Mouse (Mus musculus): ENCODE measurements around the gene Itpr2. TPM values are rescaled to one million over a fixed set of nuclear protein-coding genes. Genes with fewer than 3 reads are reported as not detected.
A peak's percentile ranks its signal among the peaks of the same experiment; 100 is the strongest.

Gene Itpr2
- polyA plus RNA-seq, 1 experiment from 2014 or later, result 19.4 TPM

DNA sequence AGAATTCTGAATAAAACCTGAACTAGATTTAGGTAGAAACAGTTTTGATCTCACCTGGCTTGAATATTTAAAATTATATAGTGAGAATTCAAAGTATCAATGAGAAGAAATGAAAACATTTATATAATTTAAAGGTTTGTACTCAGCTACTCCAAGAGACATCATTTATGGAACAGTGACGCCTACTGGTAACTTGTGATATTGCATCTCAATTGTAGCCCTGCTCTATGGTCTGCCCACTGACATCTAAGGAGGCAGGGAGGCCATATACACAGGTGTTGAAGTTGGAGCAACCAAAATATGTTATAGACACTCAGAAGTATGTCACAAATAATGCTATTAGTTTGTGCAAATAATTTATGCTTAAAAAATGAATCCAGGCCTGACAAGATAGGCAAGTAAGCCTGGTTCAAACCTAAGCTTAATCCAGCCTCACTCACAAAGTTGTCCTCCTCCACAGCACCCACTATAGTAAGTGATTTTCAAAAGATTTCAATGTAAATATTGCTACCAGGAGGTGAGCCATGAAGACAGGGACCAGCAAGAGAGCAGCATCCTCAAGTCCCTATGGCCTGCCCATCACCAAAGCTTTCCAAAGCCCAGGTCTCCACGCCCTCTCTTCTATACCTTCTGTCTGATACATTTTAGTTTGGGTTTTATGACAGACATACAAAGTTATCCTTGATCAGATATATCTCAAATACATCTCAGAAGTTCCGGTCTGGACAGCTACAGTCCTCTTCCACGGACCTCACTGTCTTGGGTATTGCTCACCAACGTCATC lies 229.6 kb downstream of the Itpr2 start:
- H3K9me3 ChIP-seq, result no peaks in the 10 kb centered on the region
- H3K27ac ChIP-seq, result no peak overlapping the region
- no peak for DNase-seq (ENCODE audit: low spot score)
- 0 out of 2 replicates have a peak, but pooled peaks cover 3% of the 10 kb centered on the region for H3K36me3 ChIP-seq
- WGBS, result 68% methylated on average over 5 of the region's 5 CpGs
- no peak overlapping the region for H3K4me3 ChIP-seq
- peaks cover 4% of the 10 kb centered on the region for H3K4me1 ChIP-seq
- no peaks in the 10 kb centered on the region for H3K27me3 ChIP-seq (ENCODE audit: insufficient read depth, poor library complexity, severe bottlenecking)

- Histone ChIP-seq H3K27me3 (ENCODE audit: insufficient read depth, poor library complexity, severe bottlenecking) (no peaks in the 10 kb centered on the region), H3K36me3 (0 out of 2 replicates have a peak, but pooled peaks cover 7% of the 10 kb centered on the region), H3K4me3 (no peak overlapping the region), H3K4me1 (peaks cover 4% of the 10 kb centered on the region), H3K27ac (no peak overlapping the region), H3K9me3 (no peaks in the 10 kb centered on the region)
- DNase-seq (ENCODE audit: low spot score), result no peak
- WGBS, result 74% methylated on average over 12 of the region's 12 CpGs
Measured at GRCm38 (mm10) chr6:146270776-146271533, 231.1 kb downstream of the Itpr2 start.

DNA sequence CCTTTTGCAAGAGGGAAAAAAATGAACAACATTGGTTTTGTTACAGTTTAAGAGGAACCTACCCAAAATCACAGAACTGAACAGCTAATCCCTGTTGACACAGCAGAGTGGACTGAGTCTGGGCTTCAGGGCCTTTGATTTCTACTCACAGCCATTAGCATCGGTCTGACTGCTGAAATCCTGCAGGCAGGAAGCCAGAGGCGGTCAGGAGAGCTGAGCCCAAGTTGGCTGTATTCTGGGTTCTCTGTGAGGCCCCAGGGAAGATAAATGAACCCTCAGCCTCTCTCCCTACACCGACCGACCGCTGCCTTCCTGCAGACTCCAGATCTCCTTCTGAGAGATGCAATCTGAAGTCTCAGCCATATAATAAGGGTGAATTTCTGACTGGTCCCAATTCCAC lies 231.9 kb downstream of the Itpr2 start:
- H3K9me3 ChIP-seq, result no peaks in the 10 kb centered on the region
- 33% methylated on average over 5 of the region's 5 CpGs for WGBS
- no peak overlapping the region; the same call in 1 of the 2 replicates for H3K27ac ChIP-seq
- peak; percentile 71 for DNase-seq (ENCODE audit: low spot score)
- peaks cover 4% of the 10 kb centered on the region for H3K4me1 ChIP-seq
- H3K36me3 ChIP-seq, result 0 out of 2 replicates have a peak, but pooled peaks cover 7% of the 10 kb centered on the region
- no peaks in the 10 kb centered on the region for H3K27me3 ChIP-seq (ENCODE audit: insufficient read depth, poor library complexity, severe bottlenecking)
- no peak overlapping the region for H3K4me3 ChIP-seq

DNA sequence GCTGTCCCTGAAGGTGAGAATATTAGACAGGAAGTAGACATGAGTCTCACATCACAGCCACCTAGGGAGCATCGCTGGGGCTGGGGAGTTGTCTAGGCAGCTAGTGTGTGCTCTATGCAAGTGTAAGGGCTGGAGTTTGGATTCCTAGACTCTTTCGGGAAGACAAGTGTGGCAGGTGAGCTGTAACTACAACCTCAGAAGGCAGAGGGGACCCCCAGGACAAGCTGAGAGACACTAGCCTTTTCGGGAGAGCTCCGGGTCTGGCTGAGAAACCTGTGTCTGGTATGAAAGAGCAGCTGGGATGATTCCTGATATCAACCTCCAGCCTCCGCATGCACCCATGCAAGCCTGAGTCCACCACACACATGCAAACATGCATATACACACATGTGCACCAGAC lies 232.7 kb downstream of the Itpr2 start:
- H3K36me3 ChIP-seq, result 0 out of 2 replicates have a peak, but pooled peaks cover 3% of the 10 kb centered on the region
- 88% methylated on average over 5 of the region's 5 CpGs for WGBS
- H3K4me1 ChIP-seq, result peaks cover 4% of the 10 kb centered on the region
- no peak overlapping the region for H3K27ac ChIP-seq
- no peaks in the 10 kb centered on the region for H3K9me3 ChIP-seq
- no peak overlapping the region for H3K4me3 ChIP-seq
- no peaks in the 10 kb centered on the region for H3K27me3 ChIP-seq (ENCODE audit: insufficient read depth, poor library complexity, severe bottlenecking)
- peak; percentile 63 for DNase-seq (ENCODE audit: low spot score)

DNA sequence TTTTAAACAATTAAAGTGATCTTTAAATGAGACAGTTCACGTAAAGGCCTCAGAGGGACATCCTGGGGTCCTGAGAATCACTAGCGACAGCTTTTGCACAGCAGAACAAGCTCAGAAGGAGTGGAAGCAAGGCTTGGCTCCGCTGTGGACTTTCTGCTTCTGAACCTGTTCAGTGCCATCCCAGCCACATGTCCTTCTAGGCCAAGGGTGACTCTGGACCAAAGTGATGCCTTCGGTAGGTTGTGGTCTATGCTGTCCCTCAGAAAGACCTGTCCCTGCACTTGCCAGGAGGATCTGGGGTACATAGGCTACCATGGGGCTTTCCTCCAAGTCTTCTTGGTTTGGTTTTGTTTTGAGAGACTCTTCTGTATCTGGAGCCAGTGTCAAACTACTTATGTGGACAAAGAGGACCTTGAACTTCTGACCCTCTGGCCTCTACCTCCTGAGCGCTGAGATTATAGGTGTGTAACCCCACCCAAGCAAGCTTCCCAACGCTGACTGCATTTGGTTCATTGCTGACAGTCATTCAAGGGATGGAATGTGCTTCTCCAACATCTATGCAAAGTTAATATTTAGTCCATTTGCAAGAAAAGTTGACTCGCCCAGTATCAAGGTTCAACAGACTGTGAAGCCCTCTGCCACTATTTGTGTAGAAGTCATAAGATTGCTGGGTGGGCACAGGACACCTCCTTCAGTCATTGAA lies 241.2 kb downstream of the Itpr2 start:
- no peak for DNase-seq (ENCODE audit: low spot score)
- Histone ChIP-seq H3K9me3 (no peaks in the 10 kb centered on the region), H3K27ac (no peak overlapping the region), H3K4me1 (peaks cover 4% of the 10 kb centered on the region; the same call in 1 of the 2 replicates), H3K4me3 (no peak overlapping the region), H3K36me3 (0 out of 2 replicates have a peak, but pooled peaks cover 5% of the 10 kb centered on the region), H3K27me3 (ENCODE audit: insufficient read depth, poor library complexity, severe bottlenecking) (no peaks in the 10 kb centered on the region)
- 87% methylated on average over 7 of the region's 7 CpGs for WGBS

DNA sequence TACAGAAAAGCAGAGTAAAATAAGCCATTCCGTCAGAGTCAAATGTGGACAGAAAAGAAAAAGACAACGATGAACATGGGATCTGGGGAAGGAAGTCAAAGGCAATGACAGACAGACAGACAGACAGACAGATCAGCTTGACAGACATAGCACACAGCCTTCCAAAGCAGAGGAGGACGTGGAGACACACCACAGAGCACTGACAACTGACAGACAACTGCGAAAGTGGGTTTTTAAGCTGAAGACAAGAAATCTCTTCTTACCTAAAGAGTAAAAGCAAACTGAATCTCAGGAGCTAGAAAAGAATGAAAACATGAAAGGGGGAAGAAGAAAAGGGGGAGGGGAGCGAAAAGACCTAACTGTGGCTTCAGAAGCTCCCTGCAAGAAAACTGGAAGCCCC lies 243.3 kb downstream of the Itpr2 start:
- Histone ChIP-seq H3K36me3 (0 out of 2 replicates have a peak, but pooled peaks cover 5% of the 10 kb centered on the region), H3K27ac (no peak overlapping the region), H3K27me3 (ENCODE audit: insufficient read depth, poor library complexity, severe bottlenecking) (no peaks in the 10 kb centered on the region), H3K4me3 (no peak overlapping the region), H3K4me1 (peaks cover 4% of the 10 kb centered on the region; the same call in 1 of the 2 replicates), H3K9me3 (no peaks in the 10 kb centered on the region)
- peak; percentile 61 for DNase-seq (ENCODE audit: low spot score)
- 81% methylated on average over 5 of the region's 5 CpGs for WGBS

DNA sequence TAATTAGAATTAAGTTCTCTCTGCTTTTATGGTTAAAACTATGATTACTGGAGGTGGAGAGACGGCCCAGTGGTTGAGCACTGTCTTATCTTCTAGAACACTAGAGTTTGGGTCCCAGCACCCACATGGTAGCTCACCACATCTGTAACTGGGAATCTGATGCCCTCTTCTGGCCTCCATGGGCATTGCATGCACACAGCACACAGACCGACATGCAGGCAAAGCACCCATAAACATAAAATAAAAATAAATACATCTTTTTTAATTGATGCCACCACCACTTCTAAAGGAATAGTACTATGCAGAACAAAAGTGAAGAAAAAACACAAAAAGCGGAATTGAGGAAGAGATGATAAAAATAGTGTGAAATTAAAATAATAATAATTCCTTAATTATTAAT lies 243.8 kb downstream of the Itpr2 start:
- Histone ChIP-seq H3K27ac (no peak overlapping the region), H3K4me1 (peaks cover 4% of the 10 kb centered on the region; the same call in 1 of the 2 replicates), H3K4me3 (no peak overlapping the region), H3K9me3 (no peaks in the 10 kb centered on the region), H3K27me3 (ENCODE audit: insufficient read depth, poor library complexity, severe bottlenecking) (no peaks in the 10 kb centered on the region), H3K36me3 (0 out of 2 replicates have a peak, but pooled peaks cover 5% of the 10 kb centered on the region)
- no peak for DNase-seq (ENCODE audit: low spot score)
- WGBS, result 91% methylated on average over 3 of the region's 3 CpGs

- Histone ChIP-seq H3K4me3 (no peak overlapping the region), H3K27me3 (ENCODE audit: insufficient read depth, poor library complexity, severe bottlenecking) (no peaks in the 10 kb centered on the region), H3K9me3 (no peaks in the 10 kb centered on the region), H3K36me3 (0 out of 2 replicates have a peak, but pooled peaks cover 5% of the 10 kb centered on the region), H3K27ac (no peak overlapping the region; the same call in 1 of the 2 replicates), H3K4me1 (peaks cover 4% of the 10 kb centered on the region; the same call in 1 of the 2 replicates)
- 79% methylated on average over 7 of the region's 7 CpGs for WGBS
- DNase-seq (ENCODE audit: low spot score), result peak; percentile 66
Measured at GRCm38 (mm10) chr6:146256947-146257670, 244.9 kb downstream of the Itpr2 start.

DNA sequence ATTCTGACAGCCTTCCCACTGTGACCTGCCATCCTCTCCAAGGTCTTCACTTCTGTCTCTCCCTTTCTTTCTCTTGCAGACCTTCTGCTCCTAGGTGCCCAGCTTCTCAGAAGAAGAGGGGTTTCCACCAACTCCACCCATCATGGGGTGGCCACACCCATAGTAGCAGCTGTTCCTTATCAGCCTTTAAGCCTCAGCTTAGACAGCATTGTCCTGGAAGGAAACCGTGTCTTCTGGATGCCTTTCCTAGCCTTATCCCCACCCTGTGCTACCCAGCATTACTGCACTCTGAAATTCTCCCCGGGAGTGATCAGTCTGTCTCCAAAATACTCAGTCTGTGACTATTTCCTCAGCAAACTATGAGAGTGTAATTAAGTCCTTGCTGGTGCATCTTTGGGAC lies 245.6 kb downstream of the Itpr2 start:
- no peaks in the 10 kb centered on the region for H3K9me3 ChIP-seq
- peaks cover 4% of the 10 kb centered on the region; the same call in 1 of the 2 replicates for H3K4me1 ChIP-seq
- H3K27ac ChIP-seq, result no peak overlapping the region
- WGBS, result 30% methylated on average over 2 of the region's 2 CpGs
- H3K27me3 ChIP-seq (ENCODE audit: insufficient read depth, poor library complexity, severe bottlenecking), result no peaks in the 10 kb centered on the region
- H3K36me3 ChIP-seq, result 0 out of 2 replicates have a peak, but pooled peaks cover 5% of the 10 kb centered on the region
- H3K4me3 ChIP-seq, result no peak overlapping the region
- DNase-seq (ENCODE audit: low spot score), result peak; percentile 53

DNA sequence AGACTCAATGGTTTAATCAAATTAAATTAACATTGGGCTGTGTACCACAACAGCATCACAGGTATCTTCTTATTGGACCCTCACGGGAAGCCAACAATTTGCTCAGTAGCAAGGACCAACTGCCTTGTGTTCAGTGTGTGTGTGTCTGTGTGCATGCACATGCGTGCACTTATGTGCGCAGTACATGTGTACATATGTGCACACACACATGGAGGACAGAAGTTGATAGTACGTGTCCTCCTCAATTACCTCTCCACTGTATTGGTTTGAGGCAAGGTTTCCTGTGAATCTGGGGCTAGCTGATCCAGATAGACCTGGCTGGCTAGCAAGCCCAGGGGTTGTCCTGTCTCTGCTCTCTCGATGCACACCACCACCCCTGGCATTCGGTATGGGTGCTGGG lies 246.4 kb downstream of the Itpr2 start:
- Histone ChIP-seq H3K36me3 (0 out of 2 replicates have a peak, but pooled peaks cover 5% of the 10 kb centered on the region), H3K4me1 (peaks cover 4% of the 10 kb centered on the region; the same call in 1 of the 2 replicates), H3K27ac (no peak overlapping the region), H3K27me3 (ENCODE audit: insufficient read depth, poor library complexity, severe bottlenecking) (no peaks in the 10 kb centered on the region), H3K9me3 (no peaks in the 10 kb centered on the region), H3K4me3 (no peak overlapping the region)
- WGBS, result 88% methylated on average over 6 of the region's 6 CpGs
- peak; percentile 51 for DNase-seq (ENCODE audit: low spot score)

GRCm38 (mm10) chr6:146254931-146255330 lies 247.1 kb downstream of the Itpr2 start:
- 0 out of 2 replicates have a peak, but pooled peaks cover 5% of the 10 kb centered on the region for H3K36me3 ChIP-seq
- no peak overlapping the region for H3K27ac ChIP-seq
- H3K4me3 ChIP-seq, result no peak overlapping the region
- peaks cover 4% of the 10 kb centered on the region; the same call in 1 of the 2 replicates for H3K4me1 ChIP-seq
- no peaks in the 10 kb centered on the region for H3K9me3 ChIP-seq
- no peaks in the 10 kb centered on the region for H3K27me3 ChIP-seq (ENCODE audit: insufficient read depth, poor library complexity, severe bottlenecking)
- peak; percentile 71 for DNase-seq (ENCODE audit: low spot score)
- WGBS, result 87% methylated on average over 9 of the region's 9 CpGs
